Mouse (Mus musculus): ENCODE measurements at regions not wholly inside any gene's neighbourhood (a gene's known extent, or its start where the extent isn't known, plus 50 kb on each side); places are given as distances from the start of the nearest gene placed in this dataset.

DNA sequence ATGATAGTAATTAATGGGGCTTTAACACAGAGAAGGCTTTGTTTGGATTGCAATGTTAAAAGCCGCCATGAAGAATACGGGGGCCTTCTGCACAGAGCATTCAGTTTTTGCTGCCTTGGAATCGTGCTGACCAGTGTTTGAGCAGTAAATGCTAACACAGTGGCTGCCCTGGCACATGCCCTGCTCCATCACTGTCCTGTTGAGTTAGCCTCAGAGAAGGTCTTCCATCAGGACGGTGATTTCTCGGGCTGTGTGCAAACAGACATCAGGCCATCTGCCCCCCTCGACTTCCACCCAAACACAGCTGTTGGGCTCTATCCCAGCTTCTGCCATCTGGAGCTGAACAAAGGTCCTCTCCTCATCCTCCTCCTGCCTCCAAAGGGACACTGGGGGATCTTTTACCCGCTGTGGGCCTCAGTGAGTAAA lies 264.6 kb upstream of the Pfn2 start:
- H3K27me3 ChIP-seq, result no peaks in the 10 kb centered on the region
- no peak for ATAC-seq (ENCODE audit: insufficient number of reproducible peaks, insufficient read depth, low FRiP score, low TSS enrichment, low read depth)
- WGBS, result 67% methylated on average over 7 of the region's 7 CpGs

DNA sequence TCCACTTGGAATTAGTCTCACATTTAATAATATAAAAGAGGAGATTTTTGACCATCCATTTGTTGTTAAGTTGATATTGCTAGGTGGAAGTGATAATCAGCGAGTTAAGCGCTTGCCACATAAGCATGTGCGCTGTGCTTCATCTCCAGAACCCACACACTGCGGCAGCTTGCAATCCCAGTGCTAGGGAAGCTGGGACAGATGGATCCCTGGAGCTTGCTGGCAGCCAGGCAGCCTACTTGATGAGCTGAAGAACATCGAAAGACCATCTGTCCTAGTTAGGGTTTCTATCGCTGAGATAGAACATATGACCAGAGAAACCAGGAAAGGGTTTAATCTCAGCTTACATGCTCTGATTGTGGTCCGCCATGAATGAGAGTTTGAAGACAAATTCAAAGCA lies 266.1 kb upstream of the Pfn2 start:
- H3K9ac ChIP-seq, result no peak overlapping the region
- ATAC-seq (ENCODE audit: insufficient number of reproducible peaks, insufficient read depth, low FRiP score, low TSS enrichment, low read depth), result no peak
- no peak overlapping the region for H3K27ac ChIP-seq
- no peak overlapping the region for H3K4me2 ChIP-seq
- H3K4me3 ChIP-seq, result no peak overlapping the region
- no peaks in the 10 kb centered on the region for H3K27me3 ChIP-seq
- no peaks in the 10 kb centered on the region for H3K36me3 ChIP-seq
- H3K9me3 ChIP-seq, result no peaks in the 10 kb centered on the region
- WGBS, result 98% methylated on average over 7 of the region's 7 CpGs
- H3K4me1 ChIP-seq, result peaks cover 5% of the 10 kb centered on the region; the same call in 1 of the 2 replicates

More for the DNA sequence above, 264.6 kb upstream of the Pfn2 start:
- H3K4me3 ChIP-seq, result no peak overlapping the region
- no peaks in the 10 kb centered on the region for H3K9me3 ChIP-seq
- H3K4me1 ChIP-seq, result peaks cover 5% of the 10 kb centered on the region; the same call in 1 of the 2 replicates
- H3K36me3 ChIP-seq, result no peaks in the 10 kb centered on the region
- H3K9ac ChIP-seq, result no peak overlapping the region
- H3K27ac ChIP-seq, result no peak overlapping the region
- no peak overlapping the region for H3K4me2 ChIP-seq

DNA sequence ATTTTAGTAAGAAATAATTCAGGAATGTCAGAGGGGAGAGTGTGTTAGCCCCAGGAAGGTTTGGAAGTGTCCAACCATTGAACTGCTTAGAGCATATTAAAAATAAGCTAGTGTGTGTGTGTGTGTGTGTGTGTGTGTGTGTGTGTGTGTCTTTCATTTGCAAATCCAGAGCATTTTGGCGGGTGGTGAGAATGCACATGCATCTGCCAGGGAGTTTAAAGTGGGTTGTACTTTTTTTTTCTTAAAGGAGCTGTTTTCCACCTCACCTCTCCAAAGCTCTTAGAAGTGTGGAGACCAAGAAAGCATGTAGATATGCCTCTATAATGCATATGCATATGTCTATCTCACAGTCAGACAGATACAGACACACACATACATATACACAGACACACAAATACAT lies 267.6 kb upstream of the Pfn2 start:
- H3K4me3 ChIP-seq, result no peak overlapping the region
- H3K36me3 ChIP-seq, result no peaks in the 10 kb centered on the region
- H3K27ac ChIP-seq, result no peak overlapping the region
- H3K4me2 ChIP-seq, result no peak overlapping the region
- H3K4me1 ChIP-seq, result peaks cover 5% of the 10 kb centered on the region; the same call in 1 of the 2 replicates
- H3K27me3 ChIP-seq, result no peaks in the 10 kb centered on the region
- ATAC-seq (ENCODE audit: insufficient number of reproducible peaks, insufficient read depth, low FRiP score, low TSS enrichment, low read depth), result no peak
- no peaks in the 10 kb centered on the region for H3K9me3 ChIP-seq
- WGBS, result 71% methylated on average over 1 of the region's 1 CpGs
- H3K9ac ChIP-seq, result no peak overlapping the region

DNA sequence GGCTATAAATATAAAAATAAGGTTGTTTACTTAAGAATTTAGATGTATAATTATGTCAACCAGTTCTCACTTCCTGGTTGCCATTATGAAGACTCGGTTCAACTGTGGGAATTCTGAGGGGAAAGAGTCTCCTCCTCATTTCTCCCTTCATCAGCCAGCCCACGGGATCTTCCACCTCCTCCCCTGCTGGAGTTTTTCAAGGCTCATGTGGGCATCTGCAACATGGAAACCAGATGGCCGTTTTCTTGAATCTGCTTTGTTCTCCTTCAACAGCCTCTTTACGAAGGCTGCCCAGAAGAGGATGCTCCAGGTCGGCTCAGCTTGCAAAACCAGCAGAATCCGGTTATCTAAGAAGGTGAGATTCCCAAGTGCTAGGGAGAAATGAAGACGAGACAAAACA lies 269.0 kb upstream of the Pfn2 start:
- Histone ChIP-seq H3K9ac (no peak overlapping the region), H3K4me1 (peaks cover 5% of the 10 kb centered on the region; the same call in 1 of the 2 replicates), H3K36me3 (no peaks in the 10 kb centered on the region), H3K9me3 (no peaks in the 10 kb centered on the region), H3K4me2 (0 out of 2 replicates have a peak overlapping the region, but pooled peaks have one; percentile 10), H3K27ac (no peak overlapping the region), H3K4me3 (no peak overlapping the region), H3K27me3 (no peaks in the 10 kb centered on the region)
- WGBS, result 50% methylated on average over 7 of the region's 7 CpGs
- no peak for ATAC-seq (ENCODE audit: insufficient number of reproducible peaks, insufficient read depth, low FRiP score, low TSS enrichment, low read depth)

DNA sequence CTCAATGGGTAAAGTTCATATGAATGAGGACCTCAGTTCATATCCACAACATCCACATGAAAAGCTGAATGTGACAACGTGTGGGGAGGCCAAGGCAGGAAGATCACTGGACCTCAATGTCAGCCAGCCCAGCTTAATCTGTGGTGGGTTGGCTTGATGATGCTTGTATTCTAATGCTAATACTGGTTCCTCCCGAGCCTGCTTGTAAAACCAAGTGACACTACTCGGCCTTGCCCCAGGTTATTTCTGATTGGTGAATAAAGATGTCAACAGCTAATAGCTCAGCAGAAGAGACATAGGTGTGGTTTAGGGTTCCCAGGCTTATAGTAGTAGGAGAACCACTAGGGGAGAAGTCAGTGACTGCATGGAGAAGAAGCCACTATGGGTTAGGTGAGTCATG lies 272.2 kb upstream of the Pfn2 start:
- 66% methylated on average over 3 of the region's 3 CpGs for WGBS
- Histone ChIP-seq H3K36me3 (no peaks in the 10 kb centered on the region), H3K27me3 (no peaks in the 10 kb centered on the region), H3K4me3 (no peak overlapping the region), H3K9me3 (no peaks in the 10 kb centered on the region), H3K4me2 (no peak overlapping the region), H3K27ac (no peak overlapping the region), H3K9ac (no peak overlapping the region), H3K4me1 (peaks cover 9% of the 10 kb centered on the region; the same call in 1 of the 2 replicates)
- ATAC-seq (ENCODE audit: insufficient number of reproducible peaks, insufficient read depth, low FRiP score, low TSS enrichment, low read depth), result no peak

DNA sequence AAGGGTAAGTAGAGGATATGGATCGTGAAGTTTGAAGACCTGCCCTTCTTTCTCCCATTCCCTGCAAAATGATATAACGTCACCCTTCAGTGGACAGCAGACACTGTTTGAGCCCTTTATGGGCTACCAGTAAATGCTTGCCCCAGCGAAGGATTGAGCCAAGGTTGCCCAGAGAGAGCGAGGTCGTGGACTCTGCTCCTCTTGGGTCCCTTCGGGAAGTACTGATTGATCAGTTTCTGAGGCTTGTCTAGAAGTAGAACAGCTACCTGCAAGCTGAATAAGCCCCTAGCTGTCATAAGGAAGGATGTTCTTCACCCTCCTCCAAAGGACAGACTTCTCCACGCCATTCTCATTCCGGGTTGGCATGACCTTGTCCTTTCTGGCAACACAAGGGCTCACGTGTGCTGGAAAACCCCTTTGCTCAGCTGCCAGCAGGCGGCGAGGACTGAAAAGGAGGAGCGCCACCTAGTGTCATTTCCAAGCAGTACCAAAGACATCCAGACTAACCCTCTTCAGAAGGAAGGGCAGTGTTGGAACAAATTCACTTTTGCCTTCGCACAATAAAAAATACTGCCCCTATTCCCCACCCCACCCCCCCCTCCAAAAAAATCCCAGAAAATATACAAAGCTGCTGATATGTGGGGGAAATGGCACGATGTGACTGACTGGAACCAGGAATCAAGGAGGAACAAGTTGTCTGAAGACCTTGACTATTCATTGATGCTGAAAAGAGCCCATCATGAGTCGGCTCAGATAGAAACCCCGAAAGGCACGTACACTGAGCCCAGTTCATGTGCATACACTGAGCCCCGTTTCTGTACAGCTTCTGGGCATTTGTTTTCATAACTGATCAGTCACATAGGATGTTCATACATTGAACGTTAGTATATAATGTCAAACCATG lies 274.8 kb upstream of the Pfn2 start:
- Histone ChIP-seq H3K4me3 (no peak overlapping the region), H3K27ac (no peak overlapping the region), H3K36me3 (no peaks in the 10 kb centered on the region), H3K9ac (no peak overlapping the region), H3K27me3 (no peaks in the 10 kb centered on the region), H3K4me2 (no peak overlapping the region), H3K4me1 (0 out of 2 replicates have a peak, but pooled peaks cover 4% of the 10 kb centered on the region), H3K9me3 (no peaks in the 10 kb centered on the region)
- ATAC-seq (ENCODE audit: insufficient number of reproducible peaks, insufficient read depth, low FRiP score, low TSS enrichment, low read depth), result peak; percentile 30; the same call in 1 of the 2 replicates
- 45% methylated on average over 19 of the region's 19 CpGs for WGBS

DNA sequence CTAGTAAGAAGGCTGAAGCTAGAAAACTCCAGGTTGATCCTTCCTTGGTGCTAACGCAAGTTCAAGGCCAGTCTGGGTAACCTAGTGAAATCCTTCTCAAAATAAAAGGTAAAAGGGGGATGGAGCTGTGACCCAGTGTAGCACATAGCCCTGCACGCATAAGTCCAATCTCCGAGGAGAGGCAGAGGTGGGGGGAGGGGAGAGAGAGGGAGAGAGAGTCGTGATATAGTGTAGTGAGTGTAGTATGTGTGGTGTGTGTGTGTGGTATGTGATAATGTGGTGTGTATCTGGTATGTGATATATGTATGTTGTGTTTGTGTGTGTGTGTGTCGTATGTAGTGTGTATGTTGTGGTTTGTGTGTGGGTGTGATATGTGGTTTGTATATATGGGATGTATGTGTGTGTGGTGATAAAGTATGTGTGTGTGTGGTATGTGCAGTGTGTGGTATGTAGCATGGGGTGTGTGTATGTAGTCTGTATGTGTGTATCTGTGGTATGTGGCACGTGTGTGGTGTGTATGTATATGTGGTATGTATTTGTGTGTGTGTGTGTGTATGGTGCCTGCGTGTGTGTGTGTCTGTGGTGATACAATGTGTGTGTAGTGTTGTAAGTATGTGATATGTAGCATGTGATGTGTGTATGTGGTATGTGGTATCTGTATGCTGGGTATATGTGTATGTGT lies 275.7 kb upstream of the Pfn2 start:
- H3K36me3 ChIP-seq, result no peaks in the 10 kb centered on the region
- no peak overlapping the region for H3K4me3 ChIP-seq
- no peak overlapping the region for H3K4me2 ChIP-seq
- ATAC-seq (ENCODE audit: insufficient number of reproducible peaks, insufficient read depth, low FRiP score, low TSS enrichment, low read depth), result 0 out of 2 replicates have a peak, but pooled peaks have one; percentile 54
- no peaks in the 10 kb centered on the region for H3K27me3 ChIP-seq
- no peak overlapping the region for H3K9ac ChIP-seq
- H3K4me1 ChIP-seq, result 0 out of 2 replicates have a peak, but pooled peaks cover 4% of the 10 kb centered on the region
- no peak overlapping the region for H3K27ac ChIP-seq
- WGBS, result 75% methylated on average over 7 of the region's 7 CpGs
- no peaks in the 10 kb centered on the region for H3K9me3 ChIP-seq

DNA sequence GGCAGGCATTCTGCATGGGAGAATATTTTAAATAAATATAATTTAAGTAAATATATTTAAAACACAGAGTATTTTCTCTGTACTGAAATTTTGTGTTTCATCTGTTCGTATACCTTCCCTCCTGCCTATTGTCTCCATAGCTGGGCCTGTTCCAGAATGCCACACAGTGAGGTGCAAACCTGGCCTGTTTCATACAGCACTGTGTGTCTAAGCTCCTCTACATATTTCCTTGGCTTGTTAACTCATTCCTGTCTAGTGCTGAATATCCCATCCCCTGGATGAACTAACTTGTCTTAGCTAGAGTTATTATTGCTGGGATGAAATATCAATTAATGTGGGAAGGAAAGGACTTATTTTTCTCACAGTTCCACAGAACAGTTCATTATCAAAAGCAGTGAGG lies 277.0 kb upstream of the Pfn2 start:
- no peaks in the 10 kb centered on the region for H3K27me3 ChIP-seq
- no peaks in the 10 kb centered on the region for H3K9me3 ChIP-seq
- no peak overlapping the region for H3K4me3 ChIP-seq
- H3K4me2 ChIP-seq, result no peak overlapping the region
- no peaks in the 10 kb centered on the region for H3K36me3 ChIP-seq
- 74% methylated on average over 1 of the region's 1 CpGs for WGBS
- H3K27ac ChIP-seq, result no peak overlapping the region
- ATAC-seq (ENCODE audit: insufficient number of reproducible peaks, insufficient read depth, low FRiP score, low TSS enrichment, low read depth), result no peak
- H3K9ac ChIP-seq, result no peak overlapping the region
- 0 out of 2 replicates have a peak, but pooled peaks cover 16% of the 10 kb centered on the region for H3K4me1 ChIP-seq

DNA sequence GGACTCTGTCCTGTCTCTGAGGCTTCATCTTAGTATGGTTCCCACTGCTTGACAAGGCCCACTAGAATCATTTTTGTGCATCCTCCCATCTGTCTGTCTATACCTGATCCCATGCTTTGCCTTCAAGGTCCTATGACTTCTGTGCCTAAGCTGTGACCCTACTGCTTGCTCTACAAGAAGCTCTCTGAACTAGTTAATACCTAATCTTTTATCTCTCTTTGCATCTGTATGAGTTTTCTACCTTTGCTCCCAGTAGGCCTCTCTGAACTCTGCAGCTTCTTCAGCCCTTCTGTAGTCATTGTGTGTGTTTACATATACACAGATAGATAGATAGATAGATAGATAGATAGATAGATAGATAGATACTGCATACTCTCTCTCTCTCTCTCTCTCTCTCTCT lies 279.1 kb upstream of the Pfn2 start:
- Histone ChIP-seq H3K4me1 (0 out of 2 replicates have a peak, but pooled peaks cover 18% of the 10 kb centered on the region), H3K9me3 (no peaks in the 10 kb centered on the region), H3K9ac (no peak overlapping the region), H3K36me3 (no peaks in the 10 kb centered on the region), H3K27ac (no peak overlapping the region), H3K27me3 (no peaks in the 10 kb centered on the region), H3K4me3 (no peak overlapping the region), H3K4me2 (no peak overlapping the region)
- ATAC-seq (ENCODE audit: insufficient number of reproducible peaks, insufficient read depth, low FRiP score, low TSS enrichment, low read depth), result no peak

DNA sequence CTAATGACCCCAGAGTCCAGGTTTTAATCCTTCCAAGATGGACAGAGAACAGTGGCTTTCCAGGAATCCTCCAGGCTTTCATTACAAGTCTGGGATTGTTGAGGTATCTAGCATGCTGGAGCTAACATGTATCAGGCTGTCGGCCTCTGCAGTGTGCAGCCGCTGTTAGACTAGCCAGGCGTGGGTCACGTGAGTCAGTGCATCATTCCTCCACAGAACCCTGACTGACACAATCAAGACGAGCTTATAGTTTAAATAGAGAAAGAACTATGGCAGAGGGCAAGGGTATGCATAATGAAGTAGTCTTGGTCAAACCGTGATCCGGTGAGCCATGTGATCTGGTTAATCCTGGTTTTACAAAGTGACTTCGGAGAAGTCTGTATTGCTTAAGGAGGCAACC lies 280.2 kb upstream of the Pfn2 start:
- Histone ChIP-seq H3K36me3 (no peaks in the 10 kb centered on the region), H3K9me3 (no peaks in the 10 kb centered on the region), H3K4me1 (0 out of 2 replicates have a peak, but pooled peaks cover 14% of the 10 kb centered on the region), H3K9ac (no peak overlapping the region), H3K27me3 (no peaks in the 10 kb centered on the region), H3K4me3 (no peak overlapping the region), H3K27ac (no peak overlapping the region), H3K4me2 (no peak overlapping the region)
- ATAC-seq (ENCODE audit: insufficient number of reproducible peaks, insufficient read depth, low FRiP score, low TSS enrichment, low read depth), result no peak
- 76% methylated on average over 8 of the region's 8 CpGs for WGBS

DNA sequence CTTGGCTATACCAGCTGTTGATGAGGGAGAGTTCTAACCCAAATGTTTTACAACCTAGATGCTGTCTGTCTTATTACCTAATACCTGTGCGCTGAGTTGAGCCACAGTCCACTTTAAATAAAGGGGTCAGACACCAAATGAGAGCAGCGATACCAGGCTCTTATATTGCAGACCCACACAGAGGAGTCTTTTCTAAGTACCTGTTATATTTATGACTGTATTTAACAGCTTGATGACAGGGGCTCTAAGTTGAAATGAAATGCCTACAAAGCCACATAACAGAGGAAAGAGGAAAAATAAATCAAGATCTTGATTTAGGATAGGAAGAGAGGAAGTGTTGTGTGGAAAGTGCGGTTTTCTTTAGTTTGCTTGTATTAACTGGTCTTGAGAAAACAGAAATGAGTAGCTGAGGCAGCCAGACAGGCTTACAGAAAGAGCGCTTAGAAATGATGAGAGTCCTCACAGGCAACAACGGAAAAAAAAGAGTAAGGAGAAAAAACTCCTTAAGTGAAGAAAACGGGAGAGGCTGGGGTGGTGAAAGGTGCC lies 281.6 kb upstream of the Pfn2 start:
- no peak for ATAC-seq (ENCODE audit: insufficient number of reproducible peaks, insufficient read depth, low FRiP score, low TSS enrichment, low read depth)
- Histone ChIP-seq H3K27me3 (no peaks in the 10 kb centered on the region), H3K36me3 (no peaks in the 10 kb centered on the region), H3K4me1 (0 out of 2 replicates have a peak, but pooled peaks cover 14% of the 10 kb centered on the region), H3K27ac (no peak overlapping the region), H3K4me2 (no peak overlapping the region), H3K9me3 (no peaks in the 10 kb centered on the region), H3K4me3 (no peak overlapping the region), H3K9ac (no peak overlapping the region)
- 49% methylated on average over 6 of the region's 6 CpGs for WGBS

Data from embryonic facial prominence, embryonic 13.5 days (tissue).